Comparison of ENCODE assay signal across 7 mouse cellular contexts in genomic region chr2:163644047-163644446, GRCm38 (mm10). TPM values are rescaled to one million over a fixed set of nuclear protein-coding genes. Genes with fewer than 3 reads are reported as not detected.
DNase-seq lines count a peak whose midpoint lies in the region; ATAC-seq and TF ChIP-seq lines count a peak whose summit lies in the region.

No protein-coding gene starts in this region.

- peak overlapping the region; percentile 92 for H3K9ac ChIP-seq in embryonic facial prominence, embryonic 14.5 days (ENCODE audit: low read depth, low read length)
- H3K9ac ChIP-seq in limb, embryonic 13.5 days, result peak overlapping the region; percentile 95
- peak overlapping the region; percentile 90; the same call in 1 of the 2 replicates for H3K9ac ChIP-seq in stomach, embryonic 15.5 days

- TF ChIP-seq CTCF in testis, adult 2 months (IDR thresholded peaks at IDR 0.05; ENCODE audit: control insufficient read depth, insufficient read depth, insufficient replicate concordance, low read depth, low read length), result no peak

- H3K4me3 ChIP-seq in testis, adult 2 months (ENCODE audit: control insufficient read depth, low read depth, low read length), result peak overlapping the region; percentile 99
- H3K4me3 ChIP-seq in embryonic facial prominence, embryonic 14.5 days (ENCODE audit: low read depth, low read length), result peak overlapping the region; percentile 72
- H3K4me3 ChIP-seq in limb, embryonic 13.5 days, result peak overlapping the region; percentile 92
- peak overlapping the region; percentile 96 for H3K4me3 ChIP-seq in stomach, embryonic 15.5 days (replicated peaks)

- H3K27me3 ChIP-seq in testis, adult 2 months (ENCODE audit: control insufficient read depth, insufficient read depth, low read length), result no peaks in the 10 kb centered on the region
- H3K27me3 ChIP-seq in embryonic facial prominence, embryonic 14.5 days (replicated peaks; ENCODE audit: control insufficient read depth, insufficient read depth, low read length), result no peaks in the 10 kb centered on the region
- H3K27me3 ChIP-seq in limb, embryonic 13.5 days, result no peaks in the 10 kb centered on the region
- H3K27me3 ChIP-seq in stomach, embryonic 15.5 days (replicated peaks), result no peaks in the 10 kb centered on the region

- no peaks in the 10 kb centered on the region for H3K9me3 ChIP-seq in embryonic facial prominence, embryonic 14.5 days (ENCODE audit: control insufficient read depth, low read length)
- H3K9me3 ChIP-seq in limb, embryonic 13.5 days, result no peaks in the 10 kb centered on the region
- H3K9me3 ChIP-seq in stomach, embryonic 15.5 days, result no peaks in the 10 kb centered on the region

- H3K27ac ChIP-seq in testis, adult 2 months (ENCODE audit: control insufficient read depth, insufficient read depth, low read depth, low read length), result peak overlapping the region; percentile 98
- peak overlapping the region; percentile 99 for H3K27ac ChIP-seq in embryonic facial prominence, embryonic 14.5 days (replicated peaks; ENCODE audit: low read depth, low read length)
- H3K27ac ChIP-seq in limb, embryonic 13.5 days, result peak overlapping the region; percentile 98
- H3K27ac ChIP-seq in stomach, embryonic 15.5 days, result peak overlapping the region; percentile 99

- no peak for ATAC-seq in embryonic facial prominence, embryonic 14.5 days (ENCODE audit: low read depth)
- ATAC-seq in limb, embryonic 13.5 days (ENCODE audit: low FRiP score, low read depth), result no peak
- no peak for ATAC-seq in stomach, embryonic 15.5 days (ENCODE audit: insufficient read depth, low FRiP score, low read depth)
- ATAC-seq in inflammation-experienced regulatory T-cells, adult 6 months, result no peak

- no peak for DNase-seq in testis, postnatal 14 days (ENCODE audit: low spot score)
- DNase-seq in embryonic facial prominence, embryonic 14.5 days (ENCODE audit: low spot score), result no peak
- DNase-seq in adrenal gland, postnatal 14 days, result no peak

- H3K36me3 ChIP-seq in testis, adult 2 months (ENCODE audit: control insufficient read depth, insufficient read depth, low read length), result no peaks in the 10 kb centered on the region
- H3K36me3 ChIP-seq in embryonic facial prominence, embryonic 14.5 days (ENCODE audit: control insufficient read depth, insufficient read depth, low read length), result peaks cover 9% of the 10 kb centered on the region; the same call in 1 of the 2 replicates
- H3K36me3 ChIP-seq in limb, embryonic 13.5 days, result peaks cover 10% of the 10 kb centered on the region; the same call in 1 of the 2 replicates
- H3K36me3 ChIP-seq in stomach, embryonic 15.5 days, result no peaks in the 10 kb centered on the region

- TF ChIP-seq POLR2A in testis, adult 2 months (IDR thresholded peaks at IDR 0.05; ENCODE audit: control insufficient read depth, low read depth, low read length), result no peak

- WGBS in embryonic facial prominence, embryonic 14.5 days, result 11% methylated on average over 4 of the region's 4 CpGs
- WGBS in limb, embryonic 13.5 days, result 6% methylated on average over 4 of the region's 4 CpGs
- WGBS in stomach, embryonic 15.5 days, result 3% methylated on average over 4 of the region's 4 CpGs

- H3K4me1 ChIP-seq in testis, adult 2 months (ENCODE audit: control insufficient read depth, insufficient read depth, low read length), result peaks cover 15% of the 10 kb centered on the region
- peaks cover 6% of the 10 kb centered on the region; the same call in 1 of the 2 replicates for H3K4me1 ChIP-seq in embryonic facial prominence, embryonic 14.5 days (ENCODE audit: control insufficient read depth, insufficient read depth, low read length)
- peaks cover 20% of the 10 kb centered on the region for H3K4me1 ChIP-seq in limb, embryonic 13.5 days
- peaks cover 25% of the 10 kb centered on the region; the same call in 1 of the 2 replicates for H3K4me1 ChIP-seq in stomach, embryonic 15.5 days

- H3K4me2 ChIP-seq in embryonic facial prominence, embryonic 14.5 days (ENCODE audit: low read depth, low read length), result peak overlapping the region; percentile 68
- peak overlapping the region; percentile 67 for H3K4me2 ChIP-seq in limb, embryonic 13.5 days (replicated peaks)
- peak overlapping the region; percentile 49 for H3K4me2 ChIP-seq in stomach, embryonic 15.5 days

RNA-seq across cellular contexts. Expression of gene Serinc3, which starts 0.9 kb away (rescaled TPM):
- polyA plus RNA-seq in testis, adult 2 months (2012; rRNA removed), result 208 and 270 TPM in 2 replicates
- 43.0 and 53.0 TPM in 2 replicates for polyA plus RNA-seq in embryonic facial prominence, embryonic 14.5 days (2014; fragmentation: Nextera tagmentation; extraction: Ambion mirVana)
- polyA plus RNA-seq in limb, embryonic 13.5 days (2015; fragmentation: Nextera tagmentation; extraction: Ambion mirVana), result 27.8 and 31.2 TPM in 2 replicates
- 46.3 and 49.1 TPM in 2 replicates for polyA plus RNA-seq in stomach, embryonic 15.5 days (2015; fragmentation: Nextera tagmentation; extraction: Ambion mirVana)
- 390 and 468 TPM in 2 replicates for total RNA-seq in adrenal gland, postnatal 14 days (2021)
- 100 to 1,000 TPM; 124 to 178 (median 145) TPM for polyA plus RNA-seq in inflammation-experienced regulatory T-cells, adult 6 months (2017; shearing (Covaris generic))

RNA-seq across cellular contexts. Expression of gene Pkig, which starts 14.1 kb away (rescaled TPM):
- polyA plus RNA-seq in testis, adult 2 months (2012; rRNA removed), result 319 and 325 TPM in 2 replicates
- 153 and 165 TPM in 2 replicates for polyA plus RNA-seq in embryonic facial prominence, embryonic 14.5 days (2014; fragmentation: Nextera tagmentation; extraction: Ambion mirVana)
- 131 and 134 TPM in 2 replicates for polyA plus RNA-seq in limb, embryonic 13.5 days (2015; fragmentation: Nextera tagmentation; extraction: Ambion mirVana)
- polyA plus RNA-seq in stomach, embryonic 15.5 days (2015; fragmentation: Nextera tagmentation; extraction: Ambion mirVana), result 105 and 117 TPM in 2 replicates
- total RNA-seq in adrenal gland, postnatal 14 days (2021), result 44.2 and 46.9 TPM in 2 replicates
- polyA plus RNA-seq in inflammation-experienced regulatory T-cells, adult 6 months (2017; shearing (Covaris generic)), result 1 to 10 TPM; 2.0 to 5.5 (median 3.3) TPM

RNA-seq across cellular contexts. Expression of gene Ttpal, which starts 41.9 kb away (rescaled TPM):
- polyA plus RNA-seq in testis, adult 2 months (2012; rRNA removed), result 2.5 and 4.0 TPM in 2 replicates
- 40.6 and 46.2 TPM in 2 replicates for polyA plus RNA-seq in embryonic facial prominence, embryonic 14.5 days (2014; fragmentation: Nextera tagmentation; extraction: Ambion mirVana)
- polyA plus RNA-seq in limb, embryonic 13.5 days (2015; fragmentation: Nextera tagmentation; extraction: Ambion mirVana), result 40.9 and 45.1 TPM in 2 replicates
- 26.2 and 26.9 TPM in 2 replicates for polyA plus RNA-seq in stomach, embryonic 15.5 days (2015; fragmentation: Nextera tagmentation; extraction: Ambion mirVana)
- 29.9 and 33.4 TPM in 2 replicates for total RNA-seq in adrenal gland, postnatal 14 days (2021)
- polyA plus RNA-seq in inflammation-experienced regulatory T-cells, adult 6 months (2017; shearing (Covaris generic)), result 10 to 100 TPM; 37.3 to 41.8 (median 40.6) TPM

Comparison
In these comparisons a context has a peak if more than half of its experiments do, and no peak if none do; other contexts are left out.
1. RNA of gene Pkig, which starts 14.1 kb away (polyA plus RNA-seq): 319 to 325 TPM in testis, adult 2 months, 153 to 165 TPM in embryonic facial prominence, embryonic 14.5 days, 131 to 134 TPM in limb, embryonic 13.5 days and 105 to 117 TPM in stomach, embryonic 15.5 days; 2.0 to 5.5 TPM in inflammation-experienced regulatory T-cells, adult 6 months; every median in the first group is over 10 times any median in the second.
2. Peak in every context shown above with its lines, with median percentiles within 50 percentile points of each other: H3K27ac ChIP-seq, H3K4me3 ChIP-seq, H3K4me2 ChIP-seq and H3K9ac ChIP-seq.